Mouse (Mus musculus) retina, adult 2 months (tissue): ENCODE measurements around the gene Hfm1.

Source experiments
- DNase-seq: peaks from one replicate; pipeline ENCODE4 v3.0.0-alpha.2; 2012; ENCODE audit warnings: low read depth, low spot score

Gene Hfm1

DNA sequence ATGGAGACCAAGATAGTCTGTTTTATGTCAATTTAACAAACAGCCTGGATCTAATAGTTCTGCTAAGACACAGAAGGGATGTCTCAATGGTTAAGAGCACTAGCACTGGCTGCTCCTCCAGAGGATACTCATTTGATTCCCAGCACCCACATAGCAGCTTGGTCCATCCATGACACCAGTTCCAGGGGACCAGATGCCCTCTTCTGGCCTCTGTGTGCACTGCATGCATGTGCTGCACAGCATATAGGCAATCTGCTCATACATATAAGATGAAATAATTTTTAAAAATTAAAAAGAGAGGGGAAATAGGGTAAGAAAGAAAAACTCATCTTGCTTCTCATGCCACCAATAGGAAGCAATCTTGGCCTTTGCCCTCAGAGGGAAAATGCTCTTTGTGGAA lies 79.1 kb downstream of the Hfm1 start:
- DNase-seq = no peak

DNA sequence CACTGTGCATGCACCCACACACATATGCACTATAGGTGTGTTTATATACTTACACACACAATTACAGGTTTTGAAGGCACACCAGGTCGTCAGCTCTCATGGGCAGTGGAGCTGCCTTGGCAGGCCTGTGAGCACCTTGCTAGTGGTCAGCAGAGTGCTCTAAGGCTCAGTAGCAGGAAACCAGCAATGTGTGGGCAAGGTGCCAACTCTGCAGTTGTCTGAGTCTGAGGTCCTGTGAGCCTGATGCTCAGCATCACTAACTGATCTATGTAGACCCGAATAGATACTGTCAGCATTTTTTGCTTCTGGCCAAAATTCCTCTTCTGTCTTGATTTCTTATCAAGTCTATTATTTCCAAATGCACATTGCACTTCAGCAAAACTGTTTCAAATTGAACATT lies 82.2 kb downstream of the Hfm1 start:
- DNase-seq = no peak

GRCm38 (mm10) chr5:106833025-106833424 lies 93.1 kb downstream of the Hfm1 start:
- no peak for DNase-seq

- DNase-seq = no peak
Measured at GRCm38 (mm10) chr5:106831401-106831800, 94.7 kb downstream of the Hfm1 start.

DNA sequence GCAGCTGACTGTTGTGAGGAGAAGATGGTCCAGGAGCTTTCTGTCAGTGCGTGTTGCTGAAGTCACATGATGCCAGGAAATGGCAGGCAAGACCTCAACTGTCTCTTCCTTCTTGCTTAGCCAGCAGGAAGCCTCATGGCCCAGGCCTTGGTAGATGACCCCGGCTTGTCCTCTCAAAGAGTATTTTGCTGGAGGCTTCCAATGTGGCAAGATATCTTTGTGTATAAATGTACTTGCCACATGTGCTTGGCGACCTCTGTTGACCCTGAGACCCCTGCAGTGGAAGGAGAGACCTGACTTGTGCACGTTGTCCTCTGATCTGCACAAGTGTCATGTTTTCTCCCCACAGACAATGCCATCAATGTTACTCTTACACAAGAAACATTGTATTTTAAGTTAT lies 95.3 kb downstream of the Hfm1 start:
- DNase-seq = no peak

GRCm38 (mm10) chr5:106826740-106827139 lies 99.4 kb downstream of the Hfm1 start:
- DNase-seq = no peak

DNA sequence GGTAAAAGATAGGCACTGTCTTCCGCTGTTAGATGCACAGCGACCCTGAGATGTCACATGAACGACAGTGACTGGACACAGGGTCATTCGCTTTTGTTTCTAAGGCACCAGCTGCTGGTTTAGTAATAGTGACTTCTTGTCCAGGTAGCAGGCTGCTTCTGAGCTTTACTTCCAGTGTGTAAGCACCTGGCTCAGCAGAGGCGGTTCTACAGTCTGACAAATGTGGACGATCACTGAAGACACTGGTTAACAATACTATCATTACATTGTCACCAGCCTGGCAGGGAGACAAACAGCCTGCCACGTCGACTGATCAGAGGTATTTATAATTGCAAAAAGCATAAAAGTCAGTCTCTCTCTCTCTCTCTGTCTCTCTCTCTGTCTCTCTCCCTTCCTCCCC lies 100.1 kb downstream of the Hfm1 start:
- no peak for DNase-seq

GRCm38 (mm10) chr5:106825301-106825853 lies 100.7 kb downstream of the Hfm1 start:
- no peak for DNase-seq

DNA sequence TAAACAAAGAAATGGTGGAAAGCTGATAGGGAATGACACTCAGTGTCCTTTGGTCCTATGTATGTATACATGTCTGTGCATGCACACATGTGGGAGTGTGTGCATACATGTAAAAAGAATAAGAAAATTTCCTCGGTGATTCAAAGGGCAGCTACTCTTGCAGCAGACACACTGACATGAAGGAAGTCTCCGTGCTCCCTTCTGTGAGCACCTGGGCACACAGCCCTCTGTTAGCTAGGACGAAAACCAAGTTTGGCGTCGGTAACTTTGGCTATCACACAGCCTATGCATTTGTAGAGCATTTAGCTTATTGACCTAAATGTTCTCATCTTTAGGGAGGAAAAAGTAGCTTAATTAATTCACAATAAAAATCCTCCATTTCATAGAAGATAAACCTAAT lies 101.4 kb downstream of the Hfm1 start:
- DNase-seq = no peak

- DNase-seq = no peak
Measured at GRCm38 (mm10) chr5:106819630-106820029, 106.5 kb downstream of the Hfm1 start.

DNA sequence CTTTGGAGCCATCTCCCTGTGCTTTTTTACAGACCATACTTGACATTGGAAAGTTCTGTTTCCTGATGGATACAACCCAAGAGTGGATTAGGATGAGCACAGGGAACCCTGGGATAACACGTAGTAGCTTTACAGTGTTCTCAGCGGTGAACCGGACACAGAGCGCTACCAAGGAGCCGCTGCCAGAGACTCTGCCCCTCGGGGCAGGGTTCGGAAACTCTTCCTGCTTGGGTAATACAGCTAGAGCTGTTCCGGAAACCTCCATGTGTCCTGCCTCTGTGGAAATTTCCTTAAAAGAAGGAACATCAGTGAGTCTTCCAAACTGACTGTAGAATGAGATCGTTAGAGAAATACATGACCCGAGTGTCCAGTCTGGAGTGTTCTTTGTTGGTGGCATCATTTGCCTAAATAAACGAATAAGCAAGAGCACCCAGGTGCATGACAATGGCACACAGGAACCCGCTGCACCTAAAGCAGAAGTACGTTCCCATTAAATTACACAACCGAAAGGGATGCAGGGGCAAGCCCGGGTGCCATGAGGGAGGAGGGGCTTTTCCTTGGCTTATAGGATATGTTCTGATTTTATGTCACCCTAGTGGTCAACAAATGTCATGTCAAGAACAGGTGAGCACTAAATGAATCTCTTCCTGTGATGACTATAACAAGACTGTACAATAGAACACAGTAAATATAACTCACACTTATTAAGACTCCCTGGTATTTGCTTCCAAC lies 110.0 kb downstream of the Hfm1 start:
- no peak for DNase-seq

DNA sequence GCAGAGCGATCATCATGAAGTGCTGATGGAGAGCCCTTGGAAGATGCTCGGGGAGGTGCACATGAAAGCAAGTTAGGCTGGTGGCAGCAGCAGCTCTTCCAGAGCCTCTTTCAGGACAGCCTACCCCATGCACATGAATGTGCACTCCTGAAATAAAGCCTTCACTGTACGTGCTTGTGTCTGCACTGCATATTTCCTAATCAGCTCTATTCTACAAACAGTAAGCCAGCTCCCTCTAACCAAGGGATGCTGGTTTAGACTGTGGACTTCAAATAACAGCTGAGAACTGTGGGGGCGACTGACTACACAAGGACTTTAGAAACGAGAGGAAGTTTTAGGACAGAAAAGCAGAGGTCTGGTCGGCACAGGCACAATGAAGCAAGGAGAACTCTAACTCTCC lies 111.5 kb downstream of the Hfm1 start:
- DNase-seq = no peak

- peak; percentile 30 for DNase-seq
Measured at GRCm38 (mm10) chr5:106803094-106803493, 123.0 kb downstream of the Hfm1 start.

GRCm38 (mm10) chr5:106801886-106802798 lies 124.0 kb downstream of the Hfm1 start:
- peak; percentile 50 for DNase-seq

- DNase-seq = no peak
Measured at GRCm38 (mm10) chr5:106801215-106801863, 124.8 kb downstream of the Hfm1 start.

DNA sequence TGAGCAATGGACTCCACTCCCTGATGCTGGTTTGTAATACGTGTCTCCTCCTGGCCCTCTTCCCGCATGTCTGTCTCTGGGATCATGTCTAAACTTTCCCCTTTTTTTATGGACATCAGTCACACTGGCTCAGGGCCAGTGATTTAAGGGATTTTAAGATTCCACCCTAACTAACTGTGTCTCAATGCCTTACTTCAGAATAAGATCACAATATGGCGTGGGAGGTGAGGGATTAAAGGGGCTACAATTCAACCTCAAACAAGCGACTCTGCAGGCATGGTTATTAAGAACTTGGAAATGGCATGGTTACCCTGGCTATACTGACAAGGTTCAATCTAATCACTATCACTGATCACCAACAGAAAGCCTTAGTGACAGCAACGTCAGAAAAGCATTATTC lies 128.2 kb downstream of the Hfm1 start:
- no peak for DNase-seq

DNA sequence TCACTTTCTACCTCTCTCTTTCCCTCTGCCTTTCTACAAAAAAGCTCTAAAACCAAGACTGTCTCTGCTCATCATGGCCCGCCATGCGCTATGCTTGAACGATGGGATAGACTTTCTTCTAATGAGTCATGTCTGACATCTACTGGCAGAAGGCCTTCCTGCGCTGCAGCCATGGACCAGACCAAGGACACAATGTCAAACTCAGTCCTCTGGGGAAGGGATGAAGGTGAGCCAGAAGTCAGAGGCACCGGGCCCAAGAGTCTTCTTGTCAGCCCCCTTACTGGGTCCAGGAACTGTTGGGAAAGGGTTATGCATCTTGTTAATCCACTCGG lies 134.9 kb downstream of the Hfm1 start:
- peak; percentile 8 for DNase-seq

DNA sequence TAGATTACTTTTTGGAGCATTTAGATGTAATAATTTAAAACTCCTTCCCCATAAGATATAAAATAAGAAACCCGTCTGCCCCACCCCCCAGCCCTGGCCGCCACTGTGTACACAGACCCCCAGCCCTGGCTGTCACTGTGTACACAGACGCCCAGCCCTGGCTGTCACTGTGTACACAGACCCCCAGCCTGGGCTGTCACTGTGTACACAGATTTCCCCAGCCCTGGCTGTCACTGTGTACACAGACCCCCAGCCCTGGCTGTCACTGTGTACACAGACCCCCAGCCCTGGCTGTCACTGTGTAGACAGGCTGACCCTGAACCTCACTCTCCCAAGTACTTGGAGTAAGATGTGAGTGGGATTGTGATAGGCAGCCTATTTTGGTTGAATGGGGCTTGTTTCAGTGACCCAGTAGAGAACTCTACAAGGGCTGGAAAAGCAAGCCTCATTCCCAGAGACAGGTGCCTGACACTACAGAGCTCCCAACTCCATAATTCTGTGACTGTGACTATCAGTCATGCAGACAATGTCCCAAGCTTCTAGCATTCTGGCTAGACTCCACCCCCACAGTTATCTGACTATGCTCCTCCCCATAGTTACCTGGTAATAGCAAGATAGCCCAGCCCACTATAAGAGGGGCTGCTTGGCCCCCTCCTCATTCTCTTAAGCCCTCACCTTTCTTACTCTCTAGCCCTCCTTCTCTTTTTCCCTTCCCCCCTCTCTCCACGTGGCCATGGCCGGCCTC lies 135.5 kb downstream of the Hfm1 start:
- no peak for DNase-seq
